Mouse (Mus musculus) yolk sac, embryonic 10.5 days (tissue): ENCODE measurements around the gene Rnft1.
"Not testable (repeated sequence)": the region's sequence is repeated elsewhere in the genome, so short reads cannot be mapped to it uniquely, and the experiment has no call there.

Experiments used
- DNase-seq: peaks from one replicate; pipeline ENCODE4 v3.0.0-alpha.2; 2017; ENCODE audit warnings: low spot score

Rnft1 gene

DNA sequence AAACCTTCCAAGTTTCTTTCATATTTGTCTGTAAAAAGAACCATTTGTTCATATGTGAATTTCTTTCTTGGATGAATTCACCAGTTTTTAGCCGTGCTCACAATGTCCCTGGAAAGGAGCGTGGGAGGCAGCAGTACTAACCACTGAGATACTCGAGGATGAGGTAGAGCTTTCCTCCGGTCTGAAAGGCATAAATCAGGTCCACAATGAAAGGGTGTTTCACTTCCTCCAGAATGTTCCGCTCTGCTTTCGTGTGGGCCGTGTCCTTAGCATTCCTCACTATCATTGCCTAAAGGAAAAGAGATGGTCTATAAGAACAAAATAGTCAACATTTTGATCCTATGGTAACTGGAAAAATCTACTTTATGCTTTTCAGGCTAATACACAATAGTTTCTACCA, 35.3 kb downstream of the Rnft1 start:
- no peak for DNase-seq

DNA sequence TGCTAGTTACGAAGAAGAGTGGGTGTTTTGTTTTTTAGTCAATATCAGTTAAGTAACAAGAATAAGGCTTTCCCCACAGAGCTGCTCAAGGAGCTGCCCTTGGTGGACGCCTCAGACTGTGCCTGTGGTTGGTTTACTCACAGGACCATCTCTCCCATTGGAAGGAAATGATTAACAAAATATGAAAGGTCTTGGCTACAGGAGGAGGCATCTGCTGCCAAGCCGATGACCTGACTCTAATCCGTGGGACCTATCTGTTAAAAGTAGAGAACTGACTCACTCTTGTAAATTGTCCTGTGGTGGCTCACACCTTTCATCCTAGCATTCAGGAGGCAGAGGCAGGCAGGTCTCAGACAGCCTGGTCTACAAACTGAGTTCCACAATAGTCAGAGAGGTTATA, 43.1 kb downstream of the Rnft1 start:
- no peak for DNase-seq

DNA sequence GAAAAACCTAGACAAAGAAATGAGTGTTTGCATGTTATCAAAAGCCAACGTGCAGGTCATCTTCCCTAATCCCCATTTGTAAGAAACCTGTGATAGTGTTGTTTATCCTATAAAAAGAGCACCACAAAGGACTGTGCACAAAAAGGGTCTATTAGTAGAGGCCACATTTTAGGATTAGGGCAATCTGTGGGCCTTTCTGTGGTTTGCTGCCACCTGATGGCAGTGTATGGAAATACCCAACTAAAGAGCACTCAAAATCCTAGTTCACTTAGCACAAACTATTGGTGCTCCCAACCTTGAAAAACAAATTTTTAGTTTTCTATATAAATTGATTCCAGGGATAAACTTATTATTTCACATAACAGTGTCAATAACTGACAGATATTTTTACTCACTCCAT, 48.4 kb downstream of the Rnft1 start:
- DNase-seq, result no peak

DNA sequence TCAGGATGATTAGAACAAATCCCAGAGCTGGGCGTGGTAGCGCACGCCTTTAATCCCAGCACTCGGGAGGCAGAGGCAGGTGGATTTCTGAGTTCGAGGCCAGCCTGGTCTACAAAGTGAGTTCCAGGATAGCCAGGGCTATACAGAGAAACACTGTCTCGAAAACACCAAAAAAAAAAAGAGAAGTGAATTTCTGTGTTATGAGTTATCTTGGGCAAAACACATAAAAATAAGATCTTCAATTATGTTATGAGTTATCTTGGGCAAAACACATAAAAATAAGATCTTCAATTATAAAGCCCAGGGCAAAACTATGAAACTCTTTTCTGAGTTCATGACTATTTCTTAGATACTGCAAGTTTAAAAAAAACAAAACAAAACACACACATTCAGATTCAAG, 48.8 kb downstream of the Rnft1 start:
- DNase-seq, result not testable (repeated sequence)

DNA sequence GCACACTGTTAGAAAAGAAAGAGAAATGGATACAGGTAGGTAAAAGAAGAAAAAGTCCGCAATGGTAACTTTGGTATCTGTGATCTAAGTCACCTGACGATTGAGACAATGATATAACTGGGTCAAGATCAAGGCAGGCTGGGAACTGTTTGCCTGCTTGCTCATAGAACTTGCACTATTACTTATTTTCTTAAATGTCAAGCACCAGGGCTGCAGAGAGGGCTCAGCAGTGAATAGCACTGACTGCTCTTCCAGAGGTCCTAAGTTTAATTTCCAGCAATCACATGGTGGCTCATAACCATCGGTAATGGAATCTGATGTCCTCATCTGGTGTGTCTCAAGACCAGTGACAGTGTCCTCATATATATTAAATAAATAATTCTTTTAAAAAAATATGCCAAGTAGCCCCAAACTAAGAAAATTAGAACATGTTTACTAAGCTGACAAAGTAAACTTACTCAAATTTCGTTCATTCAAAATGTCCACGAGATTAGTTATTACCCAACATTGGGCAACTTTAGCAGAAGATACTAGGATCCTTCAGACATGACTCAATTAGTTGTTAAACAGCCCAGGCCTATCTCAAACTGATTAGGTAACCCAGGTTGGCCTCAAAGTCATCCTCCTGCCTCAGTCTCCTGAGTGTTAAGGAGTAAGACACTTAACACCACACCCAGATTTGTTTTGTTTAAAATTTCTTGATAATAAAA, 49.9 kb downstream of the Rnft1 start:
- DNase-seq, result no peak

DNA sequence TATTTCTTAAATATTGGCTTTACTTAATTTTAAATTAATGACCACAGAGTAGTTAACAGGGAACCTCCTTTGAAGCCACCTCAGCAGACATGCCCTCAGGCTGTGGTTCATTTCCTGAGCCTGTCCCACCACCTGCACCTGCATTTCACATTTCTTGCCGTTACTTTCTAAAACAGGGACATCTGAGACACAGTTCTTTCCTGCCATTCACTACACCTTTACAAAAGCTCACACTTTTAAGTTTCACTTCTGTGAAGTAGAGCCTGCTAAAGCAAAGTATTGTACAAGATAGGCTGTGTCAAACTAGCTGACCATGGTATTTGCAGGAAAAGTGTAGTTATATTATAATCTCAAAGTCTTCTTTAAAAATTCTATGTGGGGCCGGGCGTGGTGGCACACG, 54.3 kb downstream of the Rnft1 start:
- DNase-seq, result no peak

DNA sequence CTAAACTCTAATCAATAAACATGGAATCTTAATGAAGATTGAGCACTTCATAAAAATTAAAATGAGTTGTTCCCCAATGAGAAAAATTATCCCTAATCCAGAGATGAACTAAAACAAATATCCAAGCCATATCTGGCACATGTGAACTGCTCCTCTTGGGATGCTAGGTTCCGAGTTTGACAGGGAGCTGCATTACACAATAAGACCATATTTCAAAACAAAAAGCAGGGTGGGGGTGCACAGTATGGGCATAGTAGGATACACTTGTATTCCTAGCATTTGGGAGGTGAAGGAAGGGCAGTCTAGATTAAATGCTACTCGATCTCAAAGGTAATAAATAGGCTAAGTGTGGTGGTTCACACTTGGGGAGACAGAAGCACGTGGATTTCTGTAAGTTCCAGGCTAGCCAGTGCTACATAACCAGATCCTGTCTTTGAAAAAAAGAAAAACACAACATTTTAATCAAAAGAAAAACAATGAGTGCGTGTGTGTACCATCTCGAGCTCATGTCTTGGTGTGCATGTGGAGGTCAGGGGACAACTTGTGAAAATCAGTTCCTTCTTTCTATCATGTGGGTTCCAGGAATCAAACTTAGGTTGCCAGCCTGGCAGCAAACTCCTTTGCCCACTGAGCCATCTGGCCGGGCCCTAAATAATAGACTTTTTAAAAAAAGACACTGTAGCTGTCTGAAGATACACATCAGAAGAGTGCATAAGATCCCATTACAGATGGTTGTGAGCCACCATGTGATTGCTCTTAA, 55.4 kb downstream of the Rnft1 start:
- DNase-seq, result no peak

DNA sequence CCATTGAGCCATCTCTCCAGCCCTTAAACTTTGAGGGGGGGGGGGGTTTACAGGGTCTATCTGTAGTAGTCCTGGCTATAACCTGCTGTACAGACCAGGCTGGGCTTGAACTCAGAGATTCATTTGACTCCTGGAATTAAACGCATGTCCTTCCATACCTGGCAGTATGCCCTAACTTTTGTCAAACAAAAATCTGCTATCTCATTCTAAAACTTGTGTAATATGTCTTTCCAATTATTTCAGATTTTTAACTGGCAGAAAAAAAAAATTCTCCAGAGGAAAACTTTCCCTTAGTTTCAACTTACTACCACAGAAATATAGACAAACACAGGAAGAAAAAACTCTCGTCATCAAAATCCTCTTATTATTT, 56.0 kb downstream of the Rnft1 start:
- no peak for DNase-seq

DNA sequence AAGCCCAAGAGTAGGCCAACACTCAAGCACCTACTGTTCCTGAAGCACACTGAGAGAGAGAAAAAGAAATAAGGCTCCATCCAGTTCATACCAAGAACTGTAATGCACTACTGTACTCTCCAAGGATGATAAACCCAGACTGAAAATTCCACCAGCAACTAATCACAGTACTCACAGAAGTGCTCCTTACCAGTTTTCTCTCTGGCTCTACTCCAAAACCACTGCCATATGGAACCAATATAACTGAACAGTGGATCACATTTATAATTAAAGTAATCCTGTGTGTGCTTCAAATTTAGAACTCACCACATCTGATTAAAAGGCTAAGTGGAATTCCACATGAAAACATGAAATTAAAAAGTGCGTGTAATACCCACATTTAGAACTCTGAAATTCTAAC, 58.4 kb downstream of the Rnft1 start:
- no peak for DNase-seq

DNA sequence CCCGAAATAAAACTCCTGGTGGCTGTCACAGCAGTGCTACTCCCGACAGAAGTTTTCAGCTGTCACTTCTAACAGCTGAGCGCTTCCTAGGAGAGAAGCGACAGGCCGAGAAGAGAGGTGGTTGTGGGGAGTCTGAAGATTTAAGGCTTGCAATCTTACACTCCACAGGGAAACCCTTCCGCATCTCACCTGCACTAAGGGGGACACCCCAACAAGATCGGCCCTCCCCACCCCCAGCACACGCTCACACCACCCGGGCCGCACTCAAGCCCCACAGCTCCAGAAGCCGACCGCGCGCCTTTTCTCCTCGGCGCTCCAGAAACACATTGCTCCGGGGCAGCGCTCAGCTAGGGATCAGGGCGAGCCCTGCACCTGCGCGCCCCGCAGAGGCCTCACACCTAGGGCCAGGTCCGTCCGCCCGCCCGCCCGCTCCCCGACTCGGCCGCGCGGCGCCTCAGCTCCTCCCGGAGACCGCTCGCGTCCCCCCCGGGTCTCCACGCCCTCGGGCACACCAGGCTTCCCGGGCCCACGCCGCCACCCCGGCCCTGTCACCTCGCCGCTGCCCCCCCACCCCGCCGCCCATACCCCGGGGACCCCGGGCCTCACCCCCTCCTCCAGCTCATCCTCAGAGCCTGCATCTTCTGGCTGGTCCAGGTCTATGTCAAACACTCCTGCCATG, 59.6 kb downstream of the Rnft1 start:
- DNase-seq, result no peak

DNA sequence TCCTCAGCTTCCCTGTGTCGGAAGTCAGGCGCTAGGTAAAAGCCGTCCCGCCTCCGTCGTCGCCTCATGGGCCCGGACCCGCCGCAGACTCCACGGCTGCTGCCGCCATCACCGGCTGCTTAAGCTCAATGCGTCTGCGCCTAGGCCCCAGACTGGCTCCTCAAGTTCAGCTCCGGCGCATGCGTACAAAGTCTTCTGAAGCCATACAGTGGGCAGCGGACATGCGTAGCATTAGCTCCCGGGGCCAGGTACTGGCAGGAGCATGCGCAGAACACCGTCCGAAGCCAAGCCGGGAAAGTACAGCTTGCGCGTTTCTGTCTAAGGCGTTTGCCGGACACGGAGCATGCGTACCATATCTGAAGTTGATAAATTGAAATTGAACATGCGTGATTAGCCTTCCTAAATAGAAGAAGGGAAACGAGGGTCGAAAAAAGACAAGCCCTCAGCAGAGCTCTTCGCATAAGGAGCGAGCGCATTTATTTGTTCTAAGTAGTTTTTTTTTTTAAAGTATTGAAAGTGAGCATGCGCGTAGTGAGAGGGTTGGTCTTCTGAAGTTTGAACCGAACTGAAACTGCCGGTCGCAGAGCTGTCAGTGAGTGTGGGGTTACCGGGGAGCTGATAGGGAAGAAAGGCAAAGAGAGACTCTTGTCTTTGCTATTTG, 60.3 kb downstream of the Rnft1 start, which contains the start of the genes Rps6kb1 and Tubd1:
Gene Rps6kb1, minus strand, starts transcription at position 167 of the 661 bp plus-strand sequence.
Gene Tubd1, plus strand, starts transcription at position 353 of the 661 bp plus-strand sequence.
- peak; percentile 99 for DNase-seq

DNA sequence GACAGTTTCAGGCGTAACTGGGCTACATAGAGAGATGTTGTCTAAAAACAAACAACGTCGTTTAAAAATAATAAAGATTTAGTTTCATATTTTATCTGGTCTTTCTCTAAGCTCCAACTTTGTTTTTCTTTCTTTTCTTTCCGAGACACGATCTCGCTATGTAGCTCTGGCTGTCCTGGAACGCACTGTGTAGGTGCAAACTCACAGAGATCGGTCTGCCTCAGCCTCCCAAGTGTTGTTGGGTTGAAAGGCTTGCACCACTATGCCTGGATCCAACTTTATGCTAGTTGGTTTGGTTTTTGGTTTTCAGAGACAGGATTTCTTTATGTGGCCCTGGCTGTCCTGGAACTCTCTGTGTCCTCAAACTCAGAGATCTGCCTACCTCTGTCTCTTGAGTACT, 61.1 kb downstream of the Rnft1 start:
- no peak for DNase-seq

DNA sequence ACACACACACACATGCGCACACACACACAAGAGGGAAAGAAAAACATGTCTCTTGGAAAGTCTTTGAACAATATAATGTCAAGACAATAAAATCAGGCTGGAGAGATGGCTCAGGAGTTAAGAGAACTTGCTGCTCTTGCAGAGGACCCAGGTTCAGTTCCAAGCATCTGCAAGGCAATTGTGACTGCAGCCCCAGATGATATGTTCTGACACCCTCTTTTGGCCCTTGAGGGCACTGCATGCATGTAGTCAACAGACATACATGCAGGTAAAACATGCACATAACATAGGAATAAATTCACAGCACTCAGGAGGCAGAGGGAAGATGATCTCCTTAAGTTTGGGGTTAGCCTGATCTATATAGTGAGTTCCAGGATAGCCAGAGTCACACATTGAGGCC, 63.0 kb downstream of the Rnft1 start:
- DNase-seq, result no peak
